26 mouse cellular contexts compared by ENCODE assay signal in the genomic region with DNA sequence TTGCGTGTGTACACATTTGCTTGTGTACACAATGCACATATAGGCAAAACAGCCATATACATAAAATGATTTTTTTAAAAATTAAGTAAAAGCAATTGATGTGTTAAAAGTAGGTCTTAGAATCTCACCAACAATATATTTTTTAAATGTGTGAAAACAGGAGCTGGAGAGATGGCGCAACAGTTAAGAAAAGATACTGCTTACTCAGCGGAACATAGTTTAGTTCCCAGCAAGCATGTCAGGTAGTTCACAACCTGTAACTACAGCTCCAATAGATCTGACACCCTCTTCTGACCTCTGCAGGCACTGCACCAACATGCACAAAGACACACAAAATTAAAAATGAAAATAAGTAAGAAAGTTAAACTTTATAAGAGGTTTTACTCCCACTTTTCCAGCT.
A peak's percentile ranks its signal among the peaks of the same experiment; 100 is the strongest.
DNase-seq lines count a peak whose midpoint lies in the region; ATAC-seq and TF ChIP-seq lines count a peak whose summit lies in the region.
"Had no signal": no experiment of that assay in that cellular context is flagged by ENCODE, and none has a peak within 500 bp of the region (broad histone marks: within the 10 kb centered on the region; RNA-seq: fewer than 3 reads in every experiment).

No protein-coding gene starts in this region.

- peak; percentile 12; the same call in 1 of the 2 replicates for TF ChIP-seq CTCF in lung, postnatal 0 days (IDR thresholded peaks at IDR 0.05)

- H3K36me3 ChIP-seq in lung, postnatal 0 days (ENCODE audit: insufficient read depth, low read length) = no peaks in the 10 kb centered on the region
- H3K36me3 ChIP-seq in ES-E14 (ENCODE audit: control insufficient read depth, insufficient read depth, low read length, poor library complexity, severe bottlenecking) = no peaks in the 10 kb centered on the region
- H3K36me3 ChIP-seq: G1E; heart, embryonic 12.5 days; heart, embryonic 15.5 days; hindbrain, embryonic 13.5 days; intestine, embryonic 15.5 days had no signal

- no peaks in the 10 kb centered on the region for H3K27me3 ChIP-seq in lung, postnatal 0 days (replicated peaks; ENCODE audit: insufficient read depth, low read length)
- H3K27me3 ChIP-seq: forebrain, embryonic 13.5 days; heart, embryonic 12.5 days; heart, embryonic 15.5 days; hindbrain, embryonic 13.5 days; intestine, embryonic 15.5 days had no signal

- H3K4me1 ChIP-seq in lung, postnatal 0 days (ENCODE audit: insufficient read depth, low read depth, low read length) = no peaks in the 10 kb centered on the region
- no peaks in the 10 kb centered on the region for H3K4me1 ChIP-seq in ES-E14 (ENCODE audit: control insufficient read depth in 2 of 2, insufficient read depth in 2 of 2, low read length in 2 of 2, poor library complexity in 1 of 2)
- H3K4me1 ChIP-seq: forebrain, embryonic 10.5 days; forebrain, embryonic 13.5 days; heart, embryonic 15.5 days; hindbrain, embryonic 10.5 days; intestine, embryonic 15.5 days had no signal

- H3K4me3 ChIP-seq in lung, postnatal 0 days (ENCODE audit: low read depth, low read length) = no peak overlapping the region
- H3K4me3 ChIP-seq in ES-E14 (ENCODE audit: insufficient read depth in 1 of 2, low read depth in 1 of 2, low read length in 2 of 2, poor library complexity in 1 of 2, severe bottlenecking in 1 of 2) = no peak overlapping the region
- H3K4me3 ChIP-seq: forebrain, embryonic 10.5 days; forebrain, embryonic 13.5 days; heart, embryonic 12.5 days; heart, embryonic 15.5 days; hindbrain, embryonic 10.5 days; hindbrain, embryonic 13.5 days; intestine, embryonic 15.5 days had no signal

- no peaks in the 10 kb centered on the region for H3K9me3 ChIP-seq in lung, postnatal 0 days (ENCODE audit: low read length)
- no peaks in the 10 kb centered on the region for H3K9me3 ChIP-seq in ES-E14 (ENCODE audit: control insufficient read depth, insufficient read depth, low read depth, low read length)
- H3K9me3 ChIP-seq: forebrain, embryonic 10.5 days; forebrain, embryonic 13.5 days; G1E; heart, embryonic 12.5 days; heart, embryonic 15.5 days; hindbrain, embryonic 10.5 days; hindbrain, embryonic 13.5 days; intestine, embryonic 15.5 days had no signal

- ATAC-seq in lung, postnatal 0 days = no peak
- ATAC-seq: forebrain, embryonic 13.5 days; forebrain, embryonic 16.5 days; hindbrain, embryonic 16.5 days; intestine, embryonic 15.5 days had no signal

- in situ Hi-C loops in ES-E14 (cut with MboI; ENCODE audit: low sequenced_read_pairs in 2 of 2, unreplicated experiment in 2 of 2) = no loop called here

- no peak for DNase-seq in lung, postnatal 0 days (ENCODE audit: low spot score)
- no peak for DNase-seq in lung, adult 18-20 months
- DNase-seq in ES-E14 (ENCODE audit: low read depth, low spot score) (no peak), ZHBTc4 (ENCODE audit: low read depth, low spot score) (peak; percentile 2)
- no peak for DNase-seq in layer of hippocampus, postnatal 25 days (ENCODE audit: extremely low spot score in 1 of 2, low spot score in 1 of 2)
- no peak for DNase-seq in layer of hippocampus, adult 9-10 months (ENCODE audit: low spot score)
- DNase-seq: adrenal gland, postnatal 10 days; adrenal gland, postnatal 36 days; cerebellum, adult 18-20 months; cerebellum, adult 9-10 months; cerebellum, postnatal 14 days; gastrocnemius, postnatal 25 days; heart, adult 18-20 months; heart, postnatal 10 days; heart, postnatal 36 days; kidney, adult 11 months had no signal

- H3K27ac ChIP-seq in lung, postnatal 0 days (ENCODE audit: low read length) = no peak overlapping the region
- H3K27ac ChIP-seq in ES-E14 (ENCODE audit: insufficient read depth, low read depth, low read length, poor library complexity, severe bottlenecking) = no peak overlapping the region
- H3K27ac ChIP-seq: forebrain, embryonic 10.5 days; forebrain, embryonic 13.5 days; heart, embryonic 15.5 days; hindbrain, embryonic 10.5 days; hindbrain, embryonic 13.5 days; intestine, embryonic 15.5 days had no signal

- WGBS in lung, postnatal 0 days = 100% methylated on average over 3 of the region's 3 CpGs

- H3K9ac ChIP-seq in lung, postnatal 0 days (replicated peaks; ENCODE audit: low read depth) = no peak overlapping the region
- no peak overlapping the region for H3K9ac ChIP-seq in ES-E14 (ENCODE audit: insufficient read depth, low read depth, low read length, poor library complexity, severe bottlenecking)
- H3K9ac ChIP-seq: forebrain, embryonic 13.5 days; heart, embryonic 12.5 days; heart, embryonic 15.5 days; hindbrain, embryonic 13.5 days; intestine, embryonic 15.5 days had no signal

- no peak overlapping the region for H3K4me2 ChIP-seq in lung, postnatal 0 days (replicated peaks; ENCODE audit: low read depth, low read length)
- H3K4me2 ChIP-seq: forebrain, embryonic 13.5 days; heart, embryonic 12.5 days; heart, embryonic 15.5 days; hindbrain, embryonic 13.5 days; intestine, embryonic 15.5 days had no signal

- no peak for TF ChIP-seq EP300 in lung, postnatal 0 days (IDR thresholded peaks at IDR 0.05)

TF ChIP-seq in ES-E14, 5 proteins besides CTCF, POLR2A, EP300 and RAD21:
- TF ChIP-seq CHD2 (IDR thresholded peaks at IDR 0.05; ENCODE audit: low read depth, low read length) = no peak
- no peak for TF ChIP-seq ZNF384 (IDR thresholded peaks at IDR 0.05; ENCODE audit: low read depth, low read length)
- peak; percentile 87 for TF ChIP-seq MAFK (IDR thresholded peaks at IDR 0.05; ENCODE audit: insufficient read depth, low read depth, low read length)
- TF ChIP-seq HCFC1 (IDR thresholded peaks at IDR 0.05; ENCODE audit: borderline replicate concordance, insufficient read depth, low read length) = no peak
